Mouse (Mus musculus): ENCODE data around the gene H2al1j. TPM values are rescaled to one million over a fixed set of nuclear protein-coding genes. Genes with fewer than 3 reads are reported as not detected.

H2al1j gene
- total and polyA plus RNA-seq, 3 experiments, result not detected

GRCm38 (mm10) chrX:11360823-11361222, 33.2 kb downstream of the H2al1j start:
- Histone ChIP-seq H3K27me3 (ENCODE audit: control insufficient read depth in 1 of 2, insufficient read depth in 2 of 2, low read length in 2 of 2) (no peaks in the 10 kb centered on the region), H3K9me3 (replicated peaks; ENCODE audit: insufficient read depth, low read length) (no peaks in the 10 kb centered on the region), H3K9ac (ENCODE audit: control insufficient read depth, low read depth, low read length, poor library complexity, severe bottlenecking) (no peak overlapping the region), H3K4me3 (ENCODE audit: control insufficient read depth in 1 of 2, insufficient read depth in 1 of 2, low read depth in 2 of 2, low read length in 2 of 2) (no peak overlapping the region), H3K79me2 (ENCODE audit: control insufficient read depth, insufficient read depth, low read length, poor library complexity) (no peaks in the 10 kb centered on the region), H3K36me3 (ENCODE audit: control insufficient read depth in 1 of 2, insufficient read depth in 2 of 2, low read length in 2 of 2) (no peaks in the 10 kb centered on the region), H3K4me1 (ENCODE audit: control insufficient read depth in 1 of 2, insufficient read depth in 2 of 2, low read length in 2 of 2) (no peaks in the 10 kb centered on the region), H3K27ac (ENCODE audit: control insufficient read depth, low read depth, low read length) (no peak overlapping the region)
- TF ChIP-seq JUND (IDR thresholded peaks at IDR 0.05; ENCODE audit: low read depth, low read length), result no peak
- no peak for TF ChIP-seq GATA1 (IDR thresholded peaks at IDR 0.05; ENCODE audit: low read depth, low read length)
- TF ChIP-seq ZKSCAN1 (IDR thresholded peaks at IDR 0.05; ENCODE audit: low read depth, low read length), result no peak
- TF ChIP-seq CHD1 (IDR thresholded peaks at IDR 0.05; ENCODE audit: low read depth, low read length), result no peak
- no peak for TF ChIP-seq MAFK (IDR thresholded peaks at IDR 0.05; ENCODE audit: borderline replicate concordance, low read depth, low read length)
- no peak for TF ChIP-seq POLR2A (IDR thresholded peaks at IDR 0.05; ENCODE audit: control insufficient read depth in 1 of 2, insufficient read depth in 1 of 2, low read depth in 1 of 2, low read length in 2 of 2, poor library complexity in 1 of 2)
- no peak for TF ChIP-seq MEF2A (IDR thresholded peaks at IDR 0.05; ENCODE audit: extremely low read depth, insufficient replicate concordance, low read depth, low read length, poor library complexity, severe bottlenecking)
- TF ChIP-seq HCFC1 (IDR thresholded peaks at IDR 0.05; ENCODE audit: low read depth, low read length), result no peak
- TF ChIP-seq E2F4 (IDR thresholded peaks at IDR 0.05; ENCODE audit: borderline replicate concordance, low read depth, low read length), result no peak
- no peak for TF ChIP-seq ZMIZ1 (IDR thresholded peaks at IDR 0.05; ENCODE audit: low read depth, low read length)
- no peak for TF ChIP-seq EP300 (IDR thresholded peaks at IDR 0.05; ENCODE audit: low read depth in 1 of 2, low read length in 2 of 2)
- TF ChIP-seq KAT2A (conservative IDR thresholded peaks at IDR 0.05; ENCODE audit: low read depth, low read length), result no peak
- TF ChIP-seq MAX (IDR thresholded peaks at IDR 0.05; ENCODE audit: low read length), result no peak
- no peak for TF ChIP-seq POLR2AphosphoS5 (IDR thresholded peaks at IDR 0.05; ENCODE audit: borderline replicate concordance, low read depth, low read length)
- TF ChIP-seq GABPA (IDR thresholded peaks at IDR 0.05; ENCODE audit: low read depth, low read length), result no peak
- no peak for TF ChIP-seq USF1 (IDR thresholded peaks at IDR 0.05; ENCODE audit: low read depth, low read length)
- TF ChIP-seq MXI1 (IDR thresholded peaks at IDR 0.05; ENCODE audit: low read depth, low read length), result no peak
- DNase-seq (ENCODE audit: low read depth, low spot score), result no peak

GRCm38 (mm10) chrX:11361261-11361660, 33.6 kb downstream of the H2al1j start:
- H3K27me3 ChIP-seq (ENCODE audit: control insufficient read depth in 1 of 2, insufficient read depth in 2 of 2, low read length in 2 of 2), result no peaks in the 10 kb centered on the region
- no peaks in the 10 kb centered on the region for H3K36me3 ChIP-seq (ENCODE audit: control insufficient read depth in 1 of 2, insufficient read depth in 2 of 2, low read length in 2 of 2)
- DNase-seq (ENCODE audit: low read depth, low spot score), result no peak
- H3K9ac ChIP-seq (ENCODE audit: control insufficient read depth, low read depth, low read length, poor library complexity, severe bottlenecking), result no peak overlapping the region
- no peaks in the 10 kb centered on the region for H3K9me3 ChIP-seq (replicated peaks; ENCODE audit: insufficient read depth, low read length)
- H3K4me1 ChIP-seq (ENCODE audit: control insufficient read depth in 1 of 2, insufficient read depth in 2 of 2, low read length in 2 of 2), result no peaks in the 10 kb centered on the region
- no peak overlapping the region for H3K27ac ChIP-seq (ENCODE audit: control insufficient read depth, low read depth, low read length)
- no peak overlapping the region for H3K4me3 ChIP-seq (ENCODE audit: control insufficient read depth in 1 of 2, insufficient read depth in 1 of 2, low read depth in 2 of 2, low read length in 2 of 2)
- H3K79me2 ChIP-seq (ENCODE audit: control insufficient read depth, insufficient read depth, low read length, poor library complexity), result no peaks in the 10 kb centered on the region
- TF ChIP-seq POLR2AphosphoS2 (IDR thresholded peaks at IDR 0.05; ENCODE audit: low read length) (no peak), MEF2A (IDR thresholded peaks at IDR 0.05; ENCODE audit: extremely low read depth, insufficient replicate concordance, low read depth, low read length, poor library complexity, severe bottlenecking) (no peak)
